Mouse (Mus musculus): ENCODE measurements around the gene Bbox1.

- TF ChIP-seq CTCF (IDR thresholded peaks at IDR 0.05) (no peak), EP300 (IDR thresholded peaks at IDR 0.05) (no peak)
Measured at GRCm38 (mm10) chr2:110302261-110302660, 12.1 kb downstream of the Bbox1 start.
